Mouse (Mus musculus): ENCODE measurements around the gene Nfia. TPM values are rescaled to one million over a fixed set of nuclear protein-coding genes. Genes with fewer than 3 reads are reported as not detected.

Nfia gene
- polyA plus RNA-seq, 1 experiment from 2014 or later, result 59.9 TPM

DNA sequence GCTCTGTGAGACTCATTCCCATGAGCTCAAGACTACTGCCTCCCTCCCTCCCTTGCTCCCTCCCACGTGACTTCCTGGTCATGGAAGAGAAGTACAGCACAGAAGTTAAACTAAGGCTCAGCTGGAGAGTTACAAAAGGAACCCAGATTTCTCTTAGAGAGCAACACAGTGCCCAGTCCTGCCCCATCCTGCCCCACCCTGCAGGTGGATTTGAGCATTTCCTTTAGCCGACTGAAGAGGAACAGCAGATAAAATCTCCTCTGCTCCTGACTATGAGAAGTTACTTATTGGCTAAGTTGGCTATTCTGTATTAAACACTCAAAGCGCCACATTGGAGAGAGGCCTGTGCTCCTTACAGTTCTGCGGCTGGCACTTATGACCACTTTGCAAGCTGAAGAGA lies 314.4 kb downstream of the Nfia start:
- H3K4me2 ChIP-seq, result no peak overlapping the region
- H3K4me1 ChIP-seq, result peaks cover 17% of the 10 kb centered on the region
- no peak overlapping the region for H3K9ac ChIP-seq
- no peaks in the 10 kb centered on the region for H3K9me3 ChIP-seq
- H3K36me3 ChIP-seq, result peaks cover 17% of the 10 kb centered on the region
- H3K27ac ChIP-seq, result 0 out of 2 replicates have a peak overlapping the region, but pooled peaks have one; percentile 12
- 62% methylated on average over 4 of the region's 4 CpGs for WGBS
- no peak for ATAC-seq (ENCODE audit: insufficient number of reproducible peaks, insufficient read depth, low FRiP score, low TSS enrichment, low read depth)
- H3K4me3 ChIP-seq, result no peak overlapping the region
- no peaks in the 10 kb centered on the region for H3K27me3 ChIP-seq

DNA sequence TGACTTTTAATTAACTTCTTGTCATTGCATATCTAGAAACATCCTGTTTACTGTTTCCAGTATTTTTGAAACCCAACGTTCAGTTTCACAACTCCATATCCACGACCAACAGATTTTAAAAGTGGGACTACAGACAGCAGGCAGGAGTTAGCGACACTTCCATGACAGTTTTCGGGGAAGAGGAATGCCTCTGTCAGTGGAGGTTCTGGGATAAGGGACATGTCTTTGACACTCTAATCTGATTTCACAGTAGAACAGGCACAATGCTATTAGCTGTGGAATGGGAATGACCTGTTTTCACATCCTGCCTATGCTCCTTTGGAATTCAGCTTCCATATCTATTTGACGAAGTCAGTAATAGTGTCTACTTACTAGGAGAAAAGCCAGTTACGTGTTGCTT lies 317.5 kb downstream of the Nfia start:
- Histone ChIP-seq H3K4me3 (no peak overlapping the region), H3K27ac (no peak overlapping the region), H3K4me1 (peaks cover 32% of the 10 kb centered on the region), H3K4me2 (no peak overlapping the region), H3K9me3 (no peaks in the 10 kb centered on the region), H3K27me3 (no peaks in the 10 kb centered on the region), H3K9ac (no peak overlapping the region), H3K36me3 (0 out of 2 replicates have a peak, but pooled peaks cover 13% of the 10 kb centered on the region)
- no peak for ATAC-seq (ENCODE audit: insufficient number of reproducible peaks, insufficient read depth, low FRiP score, low TSS enrichment, low read depth)
- WGBS, result 65% methylated on average over 6 of the region's 6 CpGs

DNA sequence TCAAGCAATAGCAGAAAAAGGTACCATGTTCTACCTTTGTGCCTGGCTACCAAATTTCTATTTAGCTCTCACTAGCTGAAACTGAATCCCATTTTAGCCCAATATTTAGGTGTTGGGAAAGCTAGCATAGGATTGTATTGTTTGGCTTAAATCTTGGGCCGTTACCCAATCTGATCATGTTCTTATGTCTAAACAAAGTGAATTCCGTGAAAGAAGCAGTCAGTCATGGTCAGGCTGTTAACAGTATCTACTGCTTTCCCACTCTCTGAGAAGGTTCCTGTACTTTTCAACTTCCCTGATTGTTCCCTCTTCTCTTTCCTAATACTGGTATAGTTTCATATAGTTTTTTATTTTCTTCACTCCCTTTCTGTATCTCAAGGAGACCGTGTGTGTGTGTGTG lies 318.1 kb downstream of the Nfia start:
- Histone ChIP-seq H3K9ac (no peak overlapping the region), H3K27me3 (no peaks in the 10 kb centered on the region), H3K36me3 (0 out of 2 replicates have a peak, but pooled peaks cover 8% of the 10 kb centered on the region), H3K4me1 (peaks cover 28% of the 10 kb centered on the region), H3K27ac (no peak overlapping the region), H3K4me3 (no peak overlapping the region), H3K4me2 (no peak overlapping the region), H3K9me3 (no peaks in the 10 kb centered on the region)
- whole genome bisulfite sequencing, result 68% methylated on average over 3 of the region's 3 CpGs
- ATAC-seq (ENCODE audit: insufficient number of reproducible peaks, insufficient read depth, low FRiP score, low TSS enrichment, low read depth), result no peak

DNA sequence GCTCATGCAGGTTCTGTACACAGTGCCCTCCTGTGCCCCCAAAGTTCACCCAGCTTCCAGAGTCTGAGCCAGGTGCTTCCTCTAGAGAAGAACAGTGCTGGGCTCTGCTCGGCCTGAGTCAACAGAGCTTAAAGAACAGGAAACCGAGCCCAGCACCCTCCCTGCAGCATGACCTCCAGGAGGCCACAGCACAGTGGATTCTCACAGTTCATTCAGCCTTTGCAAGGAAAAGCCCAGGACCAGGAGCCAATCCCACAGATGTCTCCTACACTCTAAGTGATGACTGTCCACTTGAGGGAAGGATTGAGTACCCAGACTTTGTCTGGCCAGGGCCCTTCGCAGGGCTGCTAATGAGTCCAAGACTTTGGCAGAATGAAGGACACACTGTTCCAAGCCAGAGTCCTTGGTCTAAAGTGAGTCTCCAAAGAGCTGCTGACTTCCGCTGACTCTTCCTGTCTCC lies 318.9 kb downstream of the Nfia start:
- 0 out of 2 replicates have a peak, but pooled peaks cover 8% of the 10 kb centered on the region for H3K36me3 ChIP-seq

DNA sequence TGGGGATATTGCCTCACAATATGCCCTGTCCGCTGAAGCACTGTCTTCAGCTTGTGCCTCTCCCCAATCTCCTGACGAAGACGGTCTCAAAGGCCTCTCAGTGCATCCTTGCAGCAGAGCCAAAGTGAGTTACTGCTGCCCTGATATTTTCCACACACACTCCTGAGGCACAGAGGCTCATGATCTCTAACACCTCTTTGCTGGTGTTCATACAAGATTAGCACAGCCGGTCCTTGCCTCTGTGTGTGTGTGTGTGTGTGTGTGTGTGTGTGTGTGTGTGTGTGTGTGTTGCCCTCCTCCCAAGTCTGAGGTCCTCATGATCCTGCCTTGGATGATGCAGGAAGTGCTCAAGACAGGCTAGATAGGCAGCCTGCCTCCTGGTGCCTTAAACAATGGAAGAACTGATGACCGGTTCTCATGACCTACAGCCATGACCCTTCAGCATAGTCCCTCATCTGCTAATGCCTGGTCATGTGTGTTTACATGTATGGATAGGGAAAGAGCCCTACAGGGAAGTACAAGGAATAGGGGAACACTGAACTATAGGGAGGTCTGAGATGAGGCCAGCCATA lies 319.5 kb downstream of the Nfia start:
- no peaks in the 10 kb centered on the region for H3K27me3 ChIP-seq
- H3K36me3 ChIP-seq, result peaks cover 8% of the 10 kb centered on the region; the same call in 1 of the 2 replicates
- no peak overlapping the region for H3K4me3 ChIP-seq
- no peak overlapping the region for H3K4me2 ChIP-seq
- ATAC-seq (ENCODE audit: insufficient number of reproducible peaks, insufficient read depth, low FRiP score, low TSS enrichment, low read depth), result no peak
- peaks cover 24% of the 10 kb centered on the region for H3K4me1 ChIP-seq
- H3K9ac ChIP-seq, result no peak overlapping the region
- 75% methylated on average over 5 of the region's 5 CpGs for WGBS
- H3K27ac ChIP-seq, result peak overlapping the region; percentile 18; the same call in 1 of the 2 replicates
- H3K9me3 ChIP-seq, result no peaks in the 10 kb centered on the region

More for the DNA sequence above, 318.9 kb downstream of the Nfia start:
- Histone ChIP-seq H3K27me3 (no peaks in the 10 kb centered on the region), H3K4me2 (no peak overlapping the region), H3K4me3 (no peak overlapping the region), H3K4me1 (peaks cover 28% of the 10 kb centered on the region), H3K27ac (peak overlapping the region; percentile 18; the same call in 1 of the 2 replicates), H3K9me3 (no peaks in the 10 kb centered on the region), H3K9ac (no peak overlapping the region)
- 58% methylated on average over 4 of the region's 4 CpGs for WGBS
- peak; percentile 37; the same call in 1 of the 2 replicates for ATAC-seq (ENCODE audit: insufficient number of reproducible peaks, insufficient read depth, low FRiP score, low TSS enrichment, low read depth)

DNA sequence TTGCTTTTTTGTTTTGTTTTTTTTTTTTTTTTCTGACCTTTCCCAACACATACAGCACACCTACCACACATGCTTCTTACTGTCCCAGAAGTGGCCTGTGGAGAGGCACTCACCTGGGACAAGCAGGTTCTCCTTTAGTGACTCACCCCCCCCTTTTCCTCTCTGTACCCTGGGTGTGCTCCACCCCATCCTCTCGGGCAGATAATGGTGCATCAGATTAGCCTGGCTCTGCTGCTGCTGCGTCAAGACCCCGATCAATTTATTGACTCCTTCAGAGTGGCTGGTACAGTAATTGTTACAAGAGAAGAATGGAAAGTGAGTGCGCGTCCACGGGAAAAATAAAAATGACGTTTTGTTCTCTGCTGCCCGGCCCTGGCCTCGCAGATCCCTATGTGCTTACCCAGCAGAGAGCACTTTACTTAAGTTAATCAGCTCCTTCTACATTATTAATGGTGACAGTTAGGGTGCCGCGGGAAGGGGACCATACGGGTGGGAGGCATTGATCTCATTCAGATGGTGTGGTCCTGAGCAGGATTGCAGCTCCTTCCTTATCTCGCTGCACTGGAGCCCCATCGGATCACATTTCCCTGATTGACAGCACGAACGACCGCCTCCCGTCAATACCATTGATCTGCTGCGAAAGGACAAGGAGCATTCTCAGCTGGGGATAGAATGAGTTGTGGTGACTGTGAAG lies 321.7 kb downstream of the Nfia start:
- Histone ChIP-seq H3K36me3 (peaks cover 20% of the 10 kb centered on the region; the same call in 1 of the 2 replicates), H3K4me2 (no peak overlapping the region), H3K4me3 (no peak overlapping the region)

DNA sequence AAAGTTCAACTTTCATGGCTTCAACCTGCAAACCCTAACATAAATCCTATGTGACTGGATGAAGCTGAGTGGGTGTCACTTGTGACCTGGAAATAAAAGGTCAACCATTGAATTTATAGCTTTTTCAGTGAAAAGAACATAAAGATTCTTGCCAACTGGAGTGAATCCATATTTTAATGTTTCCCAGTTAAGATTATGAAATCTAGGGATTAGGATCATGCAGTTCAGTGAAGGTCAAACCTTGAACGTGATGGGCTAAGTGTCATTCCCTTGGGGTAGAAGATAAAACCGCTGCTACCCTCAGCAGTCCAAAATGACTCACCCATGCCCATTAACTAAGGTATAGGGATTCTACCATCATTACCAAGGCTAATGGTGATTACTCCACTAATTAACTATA lies 322.5 kb downstream of the Nfia start:
- H3K4me3 ChIP-seq, result no peak overlapping the region
- H3K4me1 ChIP-seq, result peaks cover 27% of the 10 kb centered on the region

More for the DNA sequence above, 321.7 kb downstream of the Nfia start:
- WGBS, result 27% methylated on average over 19 of the region's 19 CpGs
- no peak for ATAC-seq (ENCODE audit: insufficient number of reproducible peaks, insufficient read depth, low FRiP score, low TSS enrichment, low read depth)
- Histone ChIP-seq H3K27me3 (no peaks in the 10 kb centered on the region), H3K4me1 (peaks cover 22% of the 10 kb centered on the region), H3K9me3 (no peaks in the 10 kb centered on the region), H3K9ac (no peak overlapping the region), H3K27ac (no peak overlapping the region)

DNA sequence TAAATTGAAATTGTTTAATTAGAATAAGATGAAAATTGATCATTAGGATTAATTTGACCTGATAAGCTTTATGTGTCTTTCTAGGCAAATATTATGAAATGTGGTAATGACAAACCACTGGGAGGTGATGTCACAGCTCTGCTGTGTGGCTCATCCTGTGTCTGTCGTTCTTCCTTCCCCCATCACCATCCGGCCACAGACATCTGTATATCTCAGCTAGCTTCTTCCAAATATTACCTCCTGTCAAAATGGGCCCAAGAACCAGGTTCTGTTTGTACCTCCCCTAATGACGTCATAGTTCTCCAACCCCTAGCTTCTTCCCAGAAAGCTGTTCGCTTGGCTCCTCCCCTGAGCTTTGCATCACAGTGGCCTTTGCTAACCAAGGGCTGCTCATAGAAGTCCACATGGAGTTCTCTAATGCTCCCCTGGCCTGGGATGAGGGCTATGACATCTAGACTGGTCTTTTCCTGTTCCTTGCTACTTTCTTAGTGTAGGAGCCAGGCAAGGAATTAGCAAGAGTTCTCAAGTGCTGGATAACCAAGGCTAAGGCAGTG lies 324.6 kb downstream of the Nfia start:
- 88% methylated on average over 4 of the region's 4 CpGs for WGBS

More for the DNA sequence above, 322.5 kb downstream of the Nfia start:
- H3K9ac ChIP-seq, result no peak overlapping the region
- no peaks in the 10 kb centered on the region for H3K27me3 ChIP-seq
- H3K4me2 ChIP-seq, result no peak overlapping the region
- H3K9me3 ChIP-seq, result no peaks in the 10 kb centered on the region
- ATAC-seq (ENCODE audit: insufficient number of reproducible peaks, insufficient read depth, low FRiP score, low TSS enrichment, low read depth), result no peak
- H3K27ac ChIP-seq, result no peak overlapping the region
- WGBS, result 78% methylated on average over 2 of the region's 2 CpGs
- peaks cover 20% of the 10 kb centered on the region; the same call in 1 of the 2 replicates for H3K36me3 ChIP-seq

DNA sequence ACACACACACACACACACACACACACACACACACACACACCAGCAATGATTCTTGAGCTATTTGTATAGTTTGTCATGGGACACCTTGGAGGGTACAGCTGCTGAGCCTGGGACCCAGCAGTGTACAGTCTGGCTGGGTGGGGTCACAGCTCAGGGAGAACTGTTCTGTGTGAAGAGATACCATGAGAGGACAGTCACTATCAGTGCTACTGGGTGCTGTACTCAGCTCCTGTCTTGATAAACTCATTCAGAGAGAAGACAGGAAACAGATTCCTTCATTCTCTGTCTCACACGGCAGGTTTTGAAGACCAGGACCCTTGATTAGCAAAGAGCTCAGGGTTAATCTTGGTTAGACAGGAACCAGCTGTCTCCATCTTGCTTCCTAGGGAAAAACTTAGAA lies 326.1 kb downstream of the Nfia start:
- H3K4me1 ChIP-seq, result peaks cover 41% of the 10 kb centered on the region
- no peaks in the 10 kb centered on the region for H3K27me3 ChIP-seq
- no peak overlapping the region for H3K4me2 ChIP-seq
- no peak for ATAC-seq (ENCODE audit: insufficient number of reproducible peaks, insufficient read depth, low FRiP score, low TSS enrichment, low read depth)
- peaks cover 12% of the 10 kb centered on the region; the same call in 1 of the 2 replicates for H3K36me3 ChIP-seq
- WGBS, result 22% methylated on average over 1 of the region's 1 CpGs
- no peaks in the 10 kb centered on the region for H3K9me3 ChIP-seq
- H3K4me3 ChIP-seq, result no peak overlapping the region
- H3K9ac ChIP-seq, result no peak overlapping the region
- H3K27ac ChIP-seq, result no peak overlapping the region

More for the DNA sequence above, 324.6 kb downstream of the Nfia start:
- Histone ChIP-seq H3K9me3 (no peaks in the 10 kb centered on the region), H3K4me2 (no peak overlapping the region), H3K9ac (no peak overlapping the region), H3K4me1 (peaks cover 39% of the 10 kb centered on the region), H3K27ac (no peak overlapping the region), H3K27me3 (no peaks in the 10 kb centered on the region), H3K4me3 (no peak overlapping the region), H3K36me3 (peaks cover 12% of the 10 kb centered on the region; the same call in 1 of the 2 replicates)
- ATAC-seq (ENCODE audit: insufficient number of reproducible peaks, insufficient read depth, low FRiP score, low TSS enrichment, low read depth), result no peak

DNA sequence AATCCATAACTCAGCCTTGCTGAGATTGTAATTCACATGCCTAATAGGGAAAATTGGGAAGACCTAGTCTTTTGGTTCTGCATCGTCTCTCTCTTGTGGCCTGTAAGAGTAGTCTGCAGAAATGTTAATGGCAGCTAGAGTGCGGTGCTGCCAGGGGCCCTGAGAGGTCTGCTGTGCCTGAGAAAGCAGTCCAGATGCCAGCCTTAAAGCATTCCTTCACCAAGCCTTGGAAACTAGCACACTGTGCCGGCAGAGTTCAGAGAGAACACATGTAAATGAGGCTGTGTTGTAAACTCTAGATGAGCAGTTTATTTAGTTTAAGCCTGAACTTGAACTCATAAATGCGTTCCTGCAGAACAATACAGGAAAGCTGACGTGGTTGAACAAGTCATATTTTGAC lies 326.9 kb downstream of the Nfia start:
- no peak for ATAC-seq (ENCODE audit: insufficient number of reproducible peaks, insufficient read depth, low FRiP score, low TSS enrichment, low read depth)
- Histone ChIP-seq H3K9me3 (no peaks in the 10 kb centered on the region), H3K9ac (no peak overlapping the region), H3K27ac (0 out of 2 replicates have a peak overlapping the region, but pooled peaks have one; percentile 1), H3K4me2 (no peak overlapping the region), H3K4me1 (peaks cover 44% of the 10 kb centered on the region), H3K27me3 (no peaks in the 10 kb centered on the region), H3K4me3 (no peak overlapping the region), H3K36me3 (peaks cover 12% of the 10 kb centered on the region; the same call in 1 of the 2 replicates)
- WGBS, result 62% methylated on average over 5 of the region's 5 CpGs

DNA sequence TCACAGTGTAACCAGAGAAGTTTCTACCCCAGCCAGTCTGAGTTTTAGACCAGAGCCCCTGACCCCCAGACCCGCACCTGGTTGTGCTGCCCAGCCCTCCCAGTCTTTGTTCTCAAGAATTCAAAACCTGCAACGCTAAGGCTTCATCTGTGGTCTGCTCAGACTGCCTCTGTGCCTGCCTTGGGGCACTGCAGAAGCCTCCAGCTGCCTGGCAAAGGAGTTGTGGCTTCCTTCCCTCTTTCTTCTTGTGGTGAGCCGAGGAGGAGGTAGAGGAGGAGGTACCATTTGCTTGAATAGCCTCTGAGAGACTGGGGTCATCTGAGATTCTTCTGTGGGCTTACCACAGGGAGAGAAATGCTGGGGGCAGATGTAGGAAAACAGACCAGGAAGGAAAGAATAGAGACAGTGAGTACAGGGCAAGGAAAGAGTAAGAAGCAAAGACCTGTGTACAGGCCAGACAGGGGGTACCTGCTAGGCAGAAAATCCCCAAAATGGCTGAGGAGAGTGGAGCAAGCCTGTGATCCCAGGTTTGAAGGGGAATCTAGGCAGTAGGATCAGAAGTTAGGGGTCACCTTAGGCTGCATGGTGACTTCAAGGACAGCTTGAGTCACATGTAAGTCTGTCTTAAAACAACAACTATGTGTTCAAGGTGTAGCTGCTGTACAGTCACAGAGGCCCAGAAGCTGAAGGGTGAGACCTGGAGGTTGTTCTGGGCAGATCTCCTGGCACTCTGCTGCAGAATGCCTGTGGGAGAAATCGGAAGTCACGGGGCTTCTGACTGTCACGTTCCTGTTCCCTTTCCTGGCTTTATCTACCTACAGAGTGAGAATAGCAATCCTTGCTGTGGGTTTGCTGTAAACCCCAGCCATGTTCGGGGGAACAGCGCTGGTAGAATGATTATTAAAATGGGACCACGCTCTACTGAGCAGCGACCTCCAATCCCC lies 328.9 kb downstream of the Nfia start:
- Histone ChIP-seq H3K9ac (peak overlapping the region; percentile 21; the same call in 1 of the 2 replicates), H3K27me3 (no peaks in the 10 kb centered on the region), H3K27ac (peak overlapping the region; percentile 53; the same call in 1 of the 2 replicates), H3K4me2 (no peak overlapping the region), H3K4me3 (no peak overlapping the region), H3K9me3 (no peaks in the 10 kb centered on the region), H3K36me3 (peaks cover 12% of the 10 kb centered on the region; the same call in 1 of the 2 replicates), H3K4me1 (peaks cover 63% of the 10 kb centered on the region)
- no peak for ATAC-seq (ENCODE audit: insufficient number of reproducible peaks, insufficient read depth, low FRiP score, low TSS enrichment, low read depth)
- WGBS, result 51% methylated on average over 10 of the region's 10 CpGs
